Mouse (Mus musculus) brain, embryonic 14.5 days (tissue): ENCODE data around the gene Defb19.

Experiments
- CTCF ChIP-seq: fragments of 200-500 bp; IDR thresholded peaks from 2 replicates; pipeline ENCODE4 v1.5.1; 2012; ENCODE audit warnings: inconsistent platforms, mild to moderate bottlenecking, moderate library complexity, borderline replicate concordance; ENCODE audit not compliant: insufficient read depth, insufficient read length; ENCODE audit errors: extremely low read depth
- POLR2A ChIP-seq: fragments of 200-500 bp; IDR thresholded peaks from 2 replicates; pipeline ENCODE4 v1.6.1; 2012; ENCODE audit warnings: mild to moderate bottlenecking, inconsistent platforms, borderline replicate concordance; ENCODE audit not compliant: poor library complexity, insufficient read depth, insufficient read length, severe bottlenecking; ENCODE audit errors: extremely low read depth

- TF ChIP-seq CTCF = no peak
- no peak for TF ChIP-seq POLR2A
These were observed 42.8 kb upstream of the Defb19 start, which contains the start of gene Defb25 for GRCm38 (mm10) chr2:152622953-152623352.
